Mouse (Mus musculus): ENCODE data around the gene Rreb1. TPM values are rescaled to one million over a fixed set of nuclear protein-coding genes. Genes with fewer than 3 reads are reported as not detected.

Gene Rreb1
- total RNA-seq, 2 experiments from 2014 or later: 38.0 to 55.6 TPM

GRCm38 (mm10) chr13:37862492-37862891 lies 84.3 kb downstream of the Rreb1 start:
- intact Hi-C loops (cut with DNase I): loop anchor here (2.0 kb wide), 1 partner anchor 18 kb away; no protein-coding TSS in a partner anchor

GRCm38 (mm10) chr13:37863643-37864042 lies 85.4 kb downstream of the Rreb1 start:
- intact Hi-C loops (cut with DNase I): loop anchor here (2.0 kb wide), 1 partner anchor 17 kb away; no protein-coding TSS in a partner anchor
- DNase-seq (ENCODE audit: low spot score): no peak

More at GRCm38 (mm10) chr13:37862492-37862891, 84.3 kb downstream of the Rreb1 start:
- no peak for DNase-seq (ENCODE audit: low spot score)

- intact Hi-C loops (cut with DNase I): no loop called here
Measured at GRCm38 (mm10) chr13:37864697-37865096, 86.5 kb downstream of the Rreb1 start.

GRCm38 (mm10) chr13:37866296-37866695 lies 88.1 kb downstream of the Rreb1 start:
- DNase-seq (ENCODE audit: low spot score): no peak
- intact Hi-C loops (cut with DNase I): no loop called here

More at GRCm38 (mm10) chr13:37864697-37865096, 86.5 kb downstream of the Rreb1 start:
- no peak for DNase-seq (ENCODE audit: low spot score)

- intact Hi-C loops (cut with DNase I): no loop called here
- no peak for DNase-seq (ENCODE audit: low spot score)
Measured at GRCm38 (mm10) chr13:37866846-37867245, 88.6 kb downstream of the Rreb1 start.

GRCm38 (mm10) chr13:37870118-37870908 lies 92.1 kb downstream of the Rreb1 start:
- intact Hi-C loops (cut with DNase I): no loop called here
- no peak for DNase-seq (ENCODE audit: low spot score)

- intact Hi-C loops (cut with DNase I): no loop called here
- no peak for DNase-seq (ENCODE audit: low spot score)
Measured at GRCm38 (mm10) chr13:37872142-37872835, 94.1 kb downstream of the Rreb1 start.

GRCm38 (mm10) chr13:37873125-37873891 lies 95.1 kb downstream of the Rreb1 start:
- no peak for DNase-seq (ENCODE audit: low spot score)
- intact Hi-C loops (cut with DNase I): no loop called here

GRCm38 (mm10) chr13:37875919-37876318 lies 97.7 kb downstream of the Rreb1 start:
- DNase-seq (ENCODE audit: low spot score): no peak
- intact Hi-C loops (cut with DNase I): no loop called here

GRCm38 (mm10) chr13:37876366-37876765 lies 98.2 kb downstream of the Rreb1 start:
- no peak for DNase-seq (ENCODE audit: low spot score)
- intact Hi-C loops (cut with DNase I): no loop called here

- intact Hi-C loops (cut with DNase I): no loop called here
- no peak for DNase-seq (ENCODE audit: low spot score)
Measured at GRCm38 (mm10) chr13:37876836-37877235, 98.6 kb downstream of the Rreb1 start.

GRCm38 (mm10) chr13:37877241-37877640 lies 99.0 kb downstream of the Rreb1 start:
- intact Hi-C loops (cut with DNase I): no loop called here

GRCm38 (mm10) chr13:37878918-37879331 lies 100.7 kb downstream of the Rreb1 start:
- no peak for DNase-seq (ENCODE audit: low spot score)
- intact Hi-C loops (cut with DNase I): no loop called here

More at GRCm38 (mm10) chr13:37877241-37877640, 99.0 kb downstream of the Rreb1 start:
- no peak for DNase-seq (ENCODE audit: low spot score)

- DNase-seq (ENCODE audit: low spot score): no peak
- intact Hi-C loops (cut with DNase I): no loop called here
Measured at GRCm38 (mm10) chr13:37879556-37879955, 101.4 kb downstream of the Rreb1 start.

- no peak for DNase-seq (ENCODE audit: low spot score)
- intact Hi-C loops (cut with DNase I): loop anchor here (2.0 kb wide), 1 partner anchor 17 kb away; no protein-coding TSS in a partner anchor
Measured at GRCm38 (mm10) chr13:37880035-37880434, 101.8 kb downstream of the Rreb1 start.

GRCm38 (mm10) chr13:37880581-37881130 lies 102.5 kb downstream of the Rreb1 start:
- intact Hi-C loops (cut with DNase I): loop anchor here (2.0 kb wide), 1 partner anchor 18 kb away; no protein-coding TSS in a partner anchor
- no peak for DNase-seq (ENCODE audit: low spot score)

GRCm38 (mm10) chr13:37882521-37882920 lies 104.3 kb downstream of the Rreb1 start:
- no peak for DNase-seq (ENCODE audit: low spot score)
- intact Hi-C loops (cut with DNase I): no loop called here

- intact Hi-C loops (cut with DNase I): no loop called here
- DNase-seq (ENCODE audit: low spot score): no peak
Measured at GRCm38 (mm10) chr13:37883008-37883407, 104.8 kb downstream of the Rreb1 start.

GRCm38 (mm10) chr13:37885392-37885791 lies 107.2 kb downstream of the Rreb1 start:
- DNase-seq (ENCODE audit: low spot score): no peak
- intact Hi-C loops (cut with DNase I): no loop called here

- intact Hi-C loops (cut with DNase I): no loop called here
- no peak for DNase-seq (ENCODE audit: low spot score)
Measured at GRCm38 (mm10) chr13:37886024-37886423, 107.8 kb downstream of the Rreb1 start.

Measured in heart, postnatal 25 days (tissue).